Mouse (Mus musculus): ENCODE measurements around the gene Spata3. TPM values are rescaled to one million over a fixed set of nuclear protein-coding genes. Genes with fewer than 3 reads are reported as not detected.

Gene Spata3
- polyA plus RNA-seq, 1 experiment from 2014 or later: not detected

DNA sequence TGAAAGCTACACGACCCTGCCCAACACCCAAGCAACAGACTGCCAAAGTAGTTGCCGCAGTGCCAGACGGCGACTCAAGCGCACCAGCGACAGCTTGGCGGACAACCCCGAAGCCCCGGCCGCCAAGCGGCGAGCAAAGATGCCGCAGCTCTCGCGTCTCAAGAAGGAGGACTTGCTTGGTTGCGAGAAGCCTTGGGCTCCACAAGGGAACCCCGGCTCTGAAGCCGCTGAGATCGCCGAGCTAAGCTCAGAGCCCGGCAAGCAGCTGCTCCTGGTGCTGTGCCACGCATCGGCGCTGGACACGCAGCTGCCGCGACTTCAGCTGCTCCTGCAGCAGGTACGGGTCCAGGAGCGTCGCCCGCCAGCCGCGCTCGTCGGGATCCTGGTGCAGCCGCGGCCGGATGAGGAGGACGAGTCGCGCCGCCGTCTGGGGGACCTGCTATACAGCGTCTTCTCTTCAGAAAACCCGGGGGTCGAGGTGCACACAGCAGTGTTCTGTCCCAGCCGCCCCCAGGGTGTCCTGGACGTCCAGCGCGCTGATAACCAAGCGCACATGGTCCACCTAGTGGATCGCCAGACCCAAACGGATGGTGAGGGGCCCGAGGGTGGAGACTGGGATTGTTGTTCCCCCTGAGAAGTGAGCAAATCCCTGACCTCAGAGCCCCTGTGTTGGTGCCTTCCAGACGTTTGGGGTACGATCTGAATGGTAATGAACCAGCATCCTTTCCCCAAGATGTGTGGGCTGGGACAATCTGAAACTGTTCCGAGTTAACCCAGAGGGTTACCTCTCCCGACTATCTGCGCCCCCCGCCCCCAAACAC, 1.8 kb downstream of the Spata3 start:
- Histone ChIP-seq H3K27me3 (replicated peaks; ENCODE audit: insufficient read depth, low read length) (peaks cover 17% of the 10 kb centered on the region), H3K36me3 (ENCODE audit: insufficient read depth, low read length) (no peaks in the 10 kb centered on the region), H3K9me3 (ENCODE audit: low read length) (no peaks in the 10 kb centered on the region), H3K4me2 (replicated peaks; ENCODE audit: low read depth, low read length) (peak overlapping the region; percentile 72), H3K4me1 (ENCODE audit: insufficient read depth, low read depth, low read length) (no peaks in the 10 kb centered on the region), H3K27ac (ENCODE audit: low read length) (no peak overlapping the region), H3K9ac (replicated peaks; ENCODE audit: low read depth) (no peak overlapping the region), H3K4me3 (ENCODE audit: low read depth, low read length) (peak overlapping the region; percentile 40)
- DNase-seq (ENCODE audit: low spot score) (peak; percentile 44), ATAC-seq (peak; percentile 63)
- TF ChIP-seq EP300 (IDR thresholded peaks at IDR 0.05) (no peak), CTCF (IDR thresholded peaks at IDR 0.05) (peak; percentile 56)
- WGBS: 4% methylated on average over 58 of the region's 60 CpGs

DNA sequence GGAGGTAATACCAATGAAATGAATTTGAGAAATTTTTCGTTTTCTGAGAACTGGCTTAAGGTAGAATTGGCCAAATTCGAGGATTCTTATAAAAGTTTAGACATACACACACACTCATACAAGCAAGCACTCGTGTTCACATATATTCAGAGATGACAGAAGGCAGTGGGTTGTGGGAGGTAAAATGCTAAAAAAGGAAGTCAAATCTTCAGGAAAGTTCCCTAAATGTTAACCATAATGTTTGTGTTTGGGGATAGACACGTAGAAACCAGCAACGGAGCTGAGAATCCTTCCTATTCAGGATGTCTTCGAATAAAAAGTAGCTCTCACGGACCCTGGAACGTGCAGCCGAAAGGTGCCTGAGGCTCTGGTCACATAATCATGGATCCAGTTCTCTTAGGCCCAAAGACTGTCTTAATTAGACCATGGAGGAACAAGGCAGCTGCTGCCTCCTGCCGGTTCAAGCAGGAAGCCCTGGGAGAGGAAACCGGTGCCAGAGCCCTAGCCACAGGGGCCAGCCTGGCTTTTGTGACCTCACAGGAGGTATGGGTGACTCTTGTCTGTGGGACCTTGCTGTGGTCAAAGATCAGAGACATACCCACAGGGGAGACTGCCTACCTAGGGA, 4.9 kb downstream of the Spata3 start:
- Histone ChIP-seq H3K9ac (replicated peaks; ENCODE audit: low read depth) (no peak overlapping the region), H3K4me2 (replicated peaks; ENCODE audit: low read depth, low read length) (no peak overlapping the region), H3K9me3 (ENCODE audit: low read length) (no peaks in the 10 kb centered on the region), H3K4me3 (ENCODE audit: low read depth, low read length) (no peak overlapping the region), H3K27ac (ENCODE audit: low read length) (no peak overlapping the region), H3K36me3 (ENCODE audit: insufficient read depth, low read length) (no peaks in the 10 kb centered on the region), H3K27me3 (replicated peaks; ENCODE audit: insufficient read depth, low read length) (peaks cover 17% of the 10 kb centered on the region), H3K4me1 (ENCODE audit: insufficient read depth, low read depth, low read length) (no peaks in the 10 kb centered on the region)
- DNase-seq (ENCODE audit: low spot score) (no peak), ATAC-seq (no peak)
- WGBS: 70% methylated on average over 11 of the region's 11 CpGs
- TF ChIP-seq EP300 (IDR thresholded peaks at IDR 0.05) (no peak), CTCF (IDR thresholded peaks at IDR 0.05) (peak; percentile 46)

DNA sequence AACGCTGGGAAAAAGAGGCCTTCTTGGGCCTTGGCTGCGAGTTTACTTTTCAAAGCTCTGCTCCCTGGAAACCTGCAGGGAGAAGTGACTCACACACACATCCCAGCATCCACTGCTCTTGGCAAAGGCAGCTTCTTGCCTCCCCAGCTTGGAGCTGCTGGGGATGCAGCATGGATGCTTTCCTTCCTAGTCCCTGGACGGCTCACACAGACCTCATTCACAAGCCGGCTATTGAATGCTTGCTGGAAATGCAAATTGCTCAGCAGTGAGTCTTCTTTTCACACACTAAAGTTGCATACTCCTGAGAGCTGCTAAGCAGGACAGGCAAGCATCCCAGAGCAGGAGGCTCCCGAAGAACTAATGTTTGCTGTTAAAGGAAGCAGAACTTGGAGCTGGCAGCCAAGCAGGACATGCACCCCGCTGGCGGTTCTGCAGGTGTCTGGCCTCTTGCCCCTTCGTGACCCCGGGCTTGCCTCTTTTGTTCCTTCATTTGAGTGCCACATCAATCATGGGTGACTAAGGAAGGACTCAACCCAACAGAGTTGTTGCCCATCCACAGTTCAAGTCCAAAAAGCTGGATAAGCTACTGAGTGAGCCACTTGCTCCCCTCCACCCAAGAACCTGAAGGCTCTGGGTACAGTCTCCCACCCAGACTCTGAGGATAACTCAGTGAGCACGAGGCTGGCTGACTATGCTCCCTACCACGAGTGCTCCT, 15.8 kb downstream of the Spata3 start:
- TF ChIP-seq EP300 (IDR thresholded peaks at IDR 0.05) (no peak), CTCF (IDR thresholded peaks at IDR 0.05) (no peak)
- no peaks in the 10 kb centered on the region for H3K4me1 ChIP-seq (ENCODE audit: insufficient read depth, low read depth, low read length)
- no peaks in the 10 kb centered on the region for H3K36me3 ChIP-seq (ENCODE audit: insufficient read depth, low read length)
- DNase-seq (ENCODE audit: low spot score) (no peak), ATAC-seq (no peak)
- no peak overlapping the region for H3K4me2 ChIP-seq (replicated peaks; ENCODE audit: low read depth, low read length)
- no peak overlapping the region for H3K4me3 ChIP-seq (ENCODE audit: low read depth, low read length)
- WGBS: 21% methylated on average over 11 of the region's 11 CpGs
- H3K9ac ChIP-seq (replicated peaks; ENCODE audit: low read depth): no peak overlapping the region
- H3K9me3 ChIP-seq (ENCODE audit: low read length): no peaks in the 10 kb centered on the region
- no peak overlapping the region for H3K27ac ChIP-seq (ENCODE audit: low read length)
- H3K27me3 ChIP-seq (replicated peaks; ENCODE audit: insufficient read depth, low read length): no peaks in the 10 kb centered on the region

DNA sequence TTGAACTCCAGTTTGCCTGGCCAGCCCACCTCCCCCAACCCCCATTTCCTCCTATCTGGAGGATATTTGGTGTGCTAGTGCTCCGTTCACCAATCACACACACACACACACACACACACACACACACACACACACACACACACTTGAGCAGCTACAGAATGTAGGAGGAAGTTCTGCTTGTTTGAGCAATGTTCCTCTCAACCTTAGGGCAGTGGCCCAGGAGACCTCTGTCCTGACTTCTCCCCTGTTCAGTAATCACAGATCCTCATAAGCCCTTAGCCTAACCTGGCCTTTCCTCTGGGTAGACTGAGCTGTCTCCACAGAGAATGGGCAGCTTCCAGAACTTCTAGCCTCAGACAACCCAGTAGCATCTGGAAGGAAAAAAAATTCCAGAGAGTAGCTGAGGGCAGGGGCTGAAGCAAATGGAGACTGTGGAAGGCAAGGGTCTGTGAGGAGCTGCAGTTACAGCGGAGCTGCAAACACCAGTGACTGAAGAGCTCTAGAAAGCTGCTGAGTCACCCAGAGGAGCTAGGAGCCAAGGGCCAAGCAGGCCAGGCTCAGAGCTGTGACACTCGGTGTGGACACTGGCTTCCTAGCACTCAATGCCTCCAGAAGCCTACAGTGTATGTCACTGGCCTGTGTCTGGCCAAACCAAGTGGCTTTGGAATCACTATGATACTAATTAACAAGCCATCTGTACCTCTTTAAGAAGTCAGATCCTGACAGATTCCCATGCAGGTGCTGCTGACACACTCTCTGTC, 21.8 kb downstream of the Spata3 start:
- peak; percentile 90 for ATAC-seq
- Histone ChIP-seq H3K9ac (replicated peaks; ENCODE audit: low read depth) (no peak overlapping the region), H3K27me3 (replicated peaks; ENCODE audit: insufficient read depth, low read length) (no peaks in the 10 kb centered on the region), H3K4me2 (replicated peaks; ENCODE audit: low read depth, low read length) (no peak overlapping the region), H3K27ac (ENCODE audit: low read length) (peak overlapping the region; percentile 22), H3K4me3 (ENCODE audit: low read depth, low read length) (no peak overlapping the region), H3K36me3 (ENCODE audit: insufficient read depth, low read length) (no peaks in the 10 kb centered on the region), H3K9me3 (ENCODE audit: low read length) (no peaks in the 10 kb centered on the region), H3K4me1 (ENCODE audit: insufficient read depth, low read depth, low read length) (no peaks in the 10 kb centered on the region)
- 29% methylated on average over 3 of the region's 3 CpGs for WGBS
- no peak for TF ChIP-seq CTCF (IDR thresholded peaks at IDR 0.05)
- no peak for TF ChIP-seq EP300 (IDR thresholded peaks at IDR 0.05)
- DNase-seq (ENCODE audit: low spot score): peak; percentile 65

DNA sequence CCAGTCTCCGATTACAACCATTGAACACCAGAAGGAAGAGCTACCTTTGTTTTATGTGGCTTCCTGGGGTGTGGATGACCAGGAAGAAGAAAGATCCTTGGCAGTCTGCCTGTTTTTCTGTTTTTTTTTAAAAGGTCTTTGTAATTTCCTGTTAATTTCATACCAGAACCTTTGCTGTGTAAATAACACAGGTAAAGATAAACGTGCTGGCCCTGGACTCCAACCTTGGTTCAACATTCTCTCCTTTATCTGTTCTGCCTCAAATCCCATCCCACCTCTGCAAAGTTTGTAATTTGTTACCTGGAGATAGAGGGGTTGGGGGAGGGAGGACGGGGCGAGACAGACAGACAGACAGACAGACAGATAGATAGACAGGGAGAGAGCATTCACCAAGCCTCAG, 23.5 kb downstream of the Spata3 start:
- Histone ChIP-seq H3K4me3 (ENCODE audit: low read depth, low read length) (no peak overlapping the region), H3K36me3 (ENCODE audit: insufficient read depth, low read length) (no peaks in the 10 kb centered on the region), H3K4me2 (replicated peaks; ENCODE audit: low read depth, low read length) (no peak overlapping the region), H3K4me1 (ENCODE audit: insufficient read depth, low read depth, low read length) (no peaks in the 10 kb centered on the region), H3K9ac (replicated peaks; ENCODE audit: low read depth) (no peak overlapping the region), H3K27ac (ENCODE audit: low read length) (no peak overlapping the region), H3K9me3 (ENCODE audit: low read length) (no peaks in the 10 kb centered on the region), H3K27me3 (replicated peaks; ENCODE audit: insufficient read depth, low read length) (peaks cover 4% of the 10 kb centered on the region)
- DNase-seq (ENCODE audit: low spot score) (peak; percentile 18), ATAC-seq (no peak)
- WGBS: 42% methylated on average over 4 of the region's 4 CpGs
- no peak for TF ChIP-seq CTCF (IDR thresholded peaks at IDR 0.05)
- TF ChIP-seq EP300 (IDR thresholded peaks at IDR 0.05): no peak
